Mouse (Mus musculus): ENCODE measurements at regions not wholly inside any gene's neighbourhood (a gene's known extent, or its start where the extent isn't known, plus 50 kb on each side); places are given as distances from the start of the nearest gene placed in this dataset.

DNA sequence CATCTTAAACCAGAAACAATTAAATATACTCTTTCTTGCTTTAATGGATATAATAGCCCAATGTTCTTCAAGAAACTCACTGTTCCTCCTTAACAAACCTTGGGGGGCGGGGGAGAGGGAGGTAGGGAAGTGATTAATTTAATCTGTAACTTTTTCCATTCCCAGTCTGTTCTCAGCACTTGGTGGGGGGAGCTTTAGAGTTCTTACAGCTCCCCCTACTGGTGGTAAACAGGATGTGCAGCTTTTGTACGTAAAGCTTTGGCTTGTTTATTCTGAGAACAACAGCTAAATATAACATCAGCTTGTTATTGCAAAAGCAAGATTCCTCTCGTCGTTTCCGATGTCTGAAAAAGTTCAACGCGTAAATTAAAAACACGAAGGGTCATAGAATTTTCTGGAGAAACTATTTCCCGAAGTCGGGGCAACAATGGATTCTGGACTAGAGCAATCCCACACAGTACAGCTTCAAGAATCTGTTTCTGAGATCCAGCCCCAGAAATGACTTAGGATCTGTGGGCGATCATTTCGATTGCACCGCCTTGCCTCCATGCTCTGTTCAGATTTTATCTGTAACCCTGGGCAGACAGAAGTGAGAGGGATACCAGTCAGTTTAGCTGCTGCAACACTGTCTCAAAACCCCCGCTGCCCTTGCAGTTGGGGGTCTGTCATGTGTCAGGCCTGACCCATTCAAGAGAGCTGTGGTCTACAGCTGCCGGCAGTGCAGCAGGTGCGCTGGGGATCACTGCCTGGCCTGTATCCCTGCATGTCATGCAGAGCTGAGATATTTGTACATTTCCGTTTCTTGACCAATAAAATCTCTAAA, 183.1 kb upstream of the Ednrb start:
- DNase-seq (ENCODE audit: low spot score), result peak; percentile 53

DNA sequence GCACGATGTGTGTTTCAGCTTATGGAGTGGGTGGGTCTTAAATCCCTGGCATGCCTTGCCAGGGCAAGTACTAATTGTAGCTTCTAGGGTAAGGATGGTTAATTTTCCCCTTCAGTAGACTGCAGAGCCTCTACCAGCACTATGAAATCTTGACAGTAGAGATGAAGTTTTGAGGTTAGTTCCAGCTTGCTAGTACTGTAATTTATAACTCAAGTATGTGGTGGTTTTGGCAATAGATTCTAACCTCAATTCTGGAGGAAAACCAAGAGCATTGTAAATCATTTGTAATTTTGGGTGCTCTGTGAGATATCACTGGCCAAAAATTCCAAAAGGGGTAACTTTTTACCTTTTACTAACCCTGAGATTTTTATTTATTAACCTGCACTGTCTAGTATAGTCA, 164.3 kb upstream of the Ednrb start:
- DNase-seq (ENCODE audit: low spot score), result no peak

DNA sequence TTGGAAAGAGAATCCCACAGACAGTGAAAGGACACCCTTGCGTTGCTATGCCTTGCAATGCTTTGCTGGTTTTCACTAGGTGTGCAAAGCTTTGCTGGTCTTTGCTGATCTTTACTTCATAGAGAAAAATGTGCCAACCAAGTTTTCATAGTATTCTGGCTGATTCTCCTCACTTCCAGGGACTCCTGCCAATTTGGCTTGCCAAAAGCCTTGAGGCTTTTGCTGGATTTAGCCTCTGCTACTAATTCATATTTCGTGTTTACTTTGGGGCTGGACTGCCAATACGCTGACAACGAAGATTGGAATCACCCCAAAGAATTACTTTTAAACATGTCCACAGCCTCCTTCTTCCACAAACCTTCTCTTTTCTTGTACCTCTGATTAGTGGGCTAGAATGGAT, 162.2 kb upstream of the Ednrb start:
- DNase-seq (ENCODE audit: low spot score), result no peak

DNA sequence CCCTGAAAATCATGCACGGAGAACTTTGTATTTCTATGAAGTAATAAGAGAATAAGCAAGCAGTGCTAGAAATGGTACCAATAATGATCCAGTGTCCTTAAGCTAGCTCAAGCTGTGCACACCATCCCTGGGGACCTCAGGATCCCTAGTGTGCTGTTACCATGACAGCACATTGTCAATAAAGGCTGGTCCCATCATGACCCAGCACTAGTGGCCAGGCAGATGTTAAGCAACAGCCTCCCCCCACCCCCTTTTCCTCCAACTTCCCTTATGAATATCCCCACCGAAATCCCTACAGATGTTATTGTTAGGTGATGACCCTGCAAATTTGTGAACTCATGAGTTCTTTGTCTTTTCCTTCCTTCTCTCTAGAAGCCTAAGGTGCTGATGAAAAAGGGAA, 160.9 kb upstream of the Ednrb start:
- peak; percentile 8 for DNase-seq (ENCODE audit: low spot score)

DNA sequence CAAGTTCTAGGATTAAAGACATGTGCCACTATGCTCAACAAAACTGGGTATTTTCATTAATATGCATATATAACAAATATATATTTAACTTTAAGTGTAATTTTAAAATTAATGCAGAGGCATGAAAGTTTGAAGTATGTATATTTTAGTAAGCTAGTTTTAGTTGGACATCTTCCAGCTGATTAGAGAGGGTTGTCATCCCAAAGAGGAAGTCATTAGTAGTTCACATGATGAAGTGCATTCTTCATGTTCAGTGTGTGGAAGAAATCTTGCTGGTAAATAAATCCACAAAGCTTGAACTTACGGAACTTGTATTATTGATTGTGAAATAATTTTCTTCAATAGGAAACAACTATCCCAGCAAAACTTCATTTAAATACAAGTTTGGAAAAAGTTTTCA, 158.2 kb upstream of the Ednrb start:
- DNase-seq (ENCODE audit: low spot score), result no peak

DNA sequence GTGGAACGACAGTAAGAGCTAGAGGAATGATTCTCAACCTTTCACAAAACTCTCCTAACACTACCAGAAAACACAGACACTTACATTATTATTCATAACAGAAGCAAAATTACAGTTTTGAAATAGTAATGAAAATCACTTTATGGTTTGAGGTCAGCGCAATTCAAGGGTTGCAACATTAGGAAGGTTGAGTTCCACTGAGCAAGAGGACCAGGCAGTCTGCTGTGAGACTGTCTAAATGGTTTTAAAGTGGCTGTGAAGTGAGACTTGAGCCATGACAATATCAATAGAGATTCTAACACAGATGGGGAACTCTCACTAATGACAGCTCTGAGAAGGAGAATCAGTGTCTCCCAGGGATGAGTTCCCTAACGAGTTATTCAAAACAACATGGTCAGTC, 146.2 kb upstream of the Ednrb start:
- no peak for DNase-seq (ENCODE audit: low spot score)

DNA sequence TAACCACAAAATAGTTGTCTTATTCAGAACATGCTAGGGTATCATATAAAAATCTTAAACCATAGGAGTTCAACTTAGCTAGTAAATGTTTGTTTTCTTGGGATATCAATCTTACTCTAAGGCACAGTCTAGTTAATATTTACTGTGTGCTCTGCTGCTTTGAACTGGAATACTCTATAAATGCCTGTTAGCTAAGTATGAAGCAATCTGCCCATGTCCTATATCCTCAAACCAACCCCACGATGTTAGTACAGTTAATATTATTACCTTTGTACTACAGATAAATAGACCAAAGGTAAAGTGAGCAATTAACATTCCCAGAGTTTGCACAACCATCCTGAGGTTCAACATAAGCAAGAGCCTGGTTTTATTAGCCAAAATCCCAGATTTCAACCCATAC, 145.7 kb upstream of the Ednrb start:
- DNase-seq (ENCODE audit: low spot score), result no peak

DNA sequence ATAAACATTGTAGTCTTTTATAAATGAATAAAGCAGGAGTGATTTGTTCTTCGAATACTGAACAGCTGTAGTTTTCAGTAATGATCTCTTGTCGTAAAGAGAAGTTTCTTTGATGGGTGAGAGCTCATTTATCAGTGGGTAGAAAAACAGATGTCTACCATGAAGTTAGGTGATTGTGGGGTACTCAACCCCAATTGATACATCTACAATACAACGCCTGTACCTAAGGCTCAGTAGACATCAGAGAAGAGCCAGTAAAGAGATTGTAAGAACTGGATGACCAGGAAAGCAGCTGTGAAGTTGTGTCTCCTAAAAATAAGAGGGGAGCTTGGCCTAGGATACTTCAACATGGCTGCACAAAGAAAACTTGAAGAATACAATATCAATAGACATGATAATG, 143.1 kb upstream of the Ednrb start:
- DNase-seq (ENCODE audit: low spot score), result no peak

DNA sequence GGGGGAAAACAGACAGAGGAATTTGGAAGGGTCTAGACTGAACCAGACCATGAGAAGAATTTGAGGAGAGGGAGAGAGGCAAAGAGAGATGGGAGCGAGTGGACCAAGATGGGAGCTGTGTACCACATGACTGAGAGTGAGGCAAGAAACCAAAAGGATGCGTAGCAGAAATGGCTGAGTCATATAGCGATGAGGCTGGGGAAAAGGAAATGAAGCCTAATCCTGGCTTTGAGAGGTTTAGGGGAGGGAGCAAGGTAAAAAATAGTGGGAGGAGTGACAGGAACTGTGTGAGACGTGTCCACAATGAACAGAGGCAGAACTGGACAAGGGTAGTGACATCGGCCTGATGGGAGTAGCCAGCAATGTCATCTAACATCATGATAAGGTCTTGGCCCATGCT, 140.1 kb upstream of the Ednrb start:
- DNase-seq (ENCODE audit: low spot score), result no peak

DNA sequence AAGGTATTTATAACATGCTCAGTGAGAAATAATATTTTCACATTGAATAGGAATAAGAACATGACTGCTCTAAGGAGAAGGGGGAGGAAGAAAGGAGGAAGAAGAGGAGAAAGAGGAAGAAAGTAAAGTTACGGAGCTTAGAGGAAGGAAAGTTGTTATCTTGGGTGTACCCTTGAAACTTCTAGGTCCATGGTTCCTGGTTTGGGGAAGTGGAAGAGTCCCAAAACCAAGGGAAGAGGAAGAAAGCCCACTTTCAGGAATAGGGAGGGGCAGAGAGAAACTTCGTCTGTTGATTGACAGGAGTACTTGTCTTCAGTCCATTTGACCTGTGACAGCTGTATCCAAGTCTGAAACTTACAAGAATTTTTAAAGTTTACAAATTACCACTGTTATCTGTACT, 134.6 kb upstream of the Ednrb start:
- DNase-seq (ENCODE audit: low spot score), result no peak

DNA sequence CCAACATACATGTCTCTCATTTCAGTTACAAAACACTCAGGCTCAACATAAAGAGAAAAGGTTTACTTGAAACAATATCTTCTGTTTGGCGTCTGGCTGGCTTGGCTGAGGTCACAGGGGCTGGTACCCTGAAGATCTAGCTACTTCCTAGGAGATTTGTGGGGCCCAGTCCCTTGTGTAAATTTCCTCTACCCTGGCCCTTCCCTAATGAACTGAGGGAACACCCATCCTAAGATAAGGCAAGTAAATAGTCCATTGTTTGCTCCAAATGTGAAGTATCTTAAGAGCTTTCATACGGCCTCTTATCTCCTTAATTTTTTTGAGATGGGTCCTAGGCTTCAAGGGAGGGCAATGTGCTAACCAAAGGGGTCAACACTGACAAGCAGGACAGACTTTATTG, 133.6 kb upstream of the Ednrb start:
- no peak for DNase-seq (ENCODE audit: low spot score)

DNA sequence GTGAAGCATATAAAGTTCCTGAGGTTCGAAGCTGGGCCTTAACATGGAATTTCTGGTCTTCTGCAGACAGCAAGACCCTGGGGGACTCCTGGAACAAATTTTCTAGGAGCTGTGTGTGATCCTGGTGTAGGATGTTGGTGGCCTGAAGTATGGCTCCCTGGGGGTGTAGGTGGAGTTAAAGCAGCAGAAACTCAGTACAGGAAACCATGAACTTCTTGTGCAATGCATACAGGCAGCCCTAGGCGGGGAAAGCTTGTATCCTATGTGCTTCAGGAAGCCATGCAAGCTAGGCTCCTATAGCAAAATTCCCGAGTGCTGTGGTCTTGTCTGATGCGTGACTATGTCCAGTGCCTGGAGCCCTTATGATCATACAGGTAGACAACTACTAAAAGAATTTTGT, 129.8 kb upstream of the Ednrb start:
- no peak for DNase-seq (ENCODE audit: low spot score)

DNA sequence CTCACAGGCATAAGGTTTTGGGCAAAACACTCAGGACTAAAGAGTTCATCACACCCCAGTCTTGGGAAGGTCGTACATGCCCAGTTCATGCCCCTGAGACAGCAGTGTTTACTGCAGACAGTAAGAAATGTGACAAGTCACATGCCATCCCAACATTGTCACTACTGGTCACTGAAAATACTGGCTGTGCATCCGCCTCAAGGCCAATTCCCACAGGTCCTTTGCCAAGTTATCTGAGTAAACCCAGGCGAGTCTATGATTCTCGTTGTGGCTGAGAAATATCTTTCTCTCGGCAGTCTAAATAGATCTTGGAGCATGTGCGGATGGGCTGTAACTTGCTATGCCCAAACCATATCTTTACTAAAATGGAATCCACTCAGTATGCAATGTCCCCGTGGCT, 128.9 kb upstream of the Ednrb start:
- DNase-seq (ENCODE audit: low spot score), result no peak

DNA sequence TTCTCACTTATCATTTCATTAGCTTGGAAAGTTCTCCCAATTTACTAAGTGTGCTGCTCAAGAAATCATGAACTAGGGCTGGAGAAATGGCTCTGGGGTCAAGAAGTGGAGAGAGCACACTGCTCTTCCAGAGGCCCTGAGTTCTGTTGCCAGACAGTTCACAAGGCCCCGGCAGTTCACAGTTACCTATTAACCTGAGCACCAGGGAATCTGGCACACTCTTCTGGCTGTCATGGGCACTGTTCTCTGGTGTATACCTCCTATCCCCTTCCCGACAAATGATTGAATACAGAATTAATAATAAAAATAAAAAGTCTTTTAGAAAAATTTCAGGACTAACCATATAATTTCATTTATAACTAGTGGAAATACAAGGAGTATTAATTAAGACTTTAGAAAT, 125.1 kb upstream of the Ednrb start:
- no peak for DNase-seq (ENCODE audit: low spot score)

DNA sequence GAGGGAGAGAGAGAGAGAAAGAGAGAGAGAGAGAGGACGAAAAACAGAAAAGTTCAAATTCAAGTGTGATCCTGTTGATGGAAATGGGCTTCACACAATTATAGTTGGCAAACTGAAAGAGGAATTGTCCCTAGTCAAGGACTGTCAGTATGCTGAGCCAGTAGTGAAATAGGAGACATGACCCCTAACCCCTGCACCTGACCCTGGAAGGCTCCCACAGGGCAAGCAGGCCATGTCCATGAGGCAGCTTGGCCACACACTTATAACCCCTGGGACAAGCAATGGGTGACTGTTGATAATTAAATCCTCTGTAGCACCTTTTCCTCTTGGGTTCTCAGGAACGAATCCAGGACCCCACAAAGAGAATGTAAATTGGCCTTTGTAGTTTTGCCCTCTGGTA, 122.1 kb upstream of the Ednrb start:
- no peak for DNase-seq (ENCODE audit: low spot score)

DNA sequence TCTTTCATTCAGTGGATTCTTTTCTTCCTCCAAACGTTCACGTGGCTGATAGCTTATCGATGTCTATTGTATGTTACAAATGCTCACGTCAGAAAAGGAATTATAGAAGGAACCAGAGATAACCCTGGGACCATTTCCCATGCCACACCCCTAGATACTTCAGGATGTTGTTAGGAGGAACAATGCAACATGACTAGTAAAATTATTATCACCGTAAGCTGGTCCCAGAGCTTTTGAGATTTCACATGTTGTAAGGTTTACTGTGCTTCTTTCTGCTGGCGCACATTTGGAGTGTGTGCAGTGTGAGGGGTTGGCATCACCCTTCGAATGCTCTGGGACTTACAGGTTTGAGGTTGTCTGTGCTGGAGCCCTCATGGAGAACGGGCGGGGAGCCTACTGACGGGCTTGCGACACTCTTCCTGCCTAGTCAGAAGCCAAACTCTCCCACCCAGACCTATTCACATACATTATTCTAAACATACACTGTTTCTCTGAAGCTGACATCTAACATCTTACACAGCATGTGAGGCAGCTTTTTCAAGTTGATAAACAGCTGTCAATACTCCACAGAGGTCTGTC, 118.2 kb upstream of the Ednrb start:
- no peak for DNase-seq (ENCODE audit: low spot score)

DNA sequence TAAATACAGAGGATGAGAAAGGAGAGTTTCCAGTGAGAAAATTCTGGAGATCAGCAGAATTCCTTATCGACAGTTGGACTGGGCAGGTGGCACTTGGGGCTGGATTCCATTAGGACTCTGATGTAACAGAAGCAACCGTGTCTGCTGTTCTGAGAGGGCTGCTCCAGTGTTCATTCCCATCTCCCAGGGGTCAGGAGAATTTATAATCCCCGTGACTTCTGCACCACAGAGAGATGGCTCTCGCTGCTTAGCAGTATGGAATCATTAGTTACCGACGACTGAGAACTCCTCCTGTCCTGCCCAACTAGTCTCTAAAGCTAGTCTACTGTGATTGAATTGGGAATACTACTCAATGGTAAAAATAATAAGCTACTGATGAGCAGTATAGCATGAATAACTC, 107.7 kb upstream of the Ednrb start:
- DNase-seq (ENCODE audit: low spot score), result no peak

DNA sequence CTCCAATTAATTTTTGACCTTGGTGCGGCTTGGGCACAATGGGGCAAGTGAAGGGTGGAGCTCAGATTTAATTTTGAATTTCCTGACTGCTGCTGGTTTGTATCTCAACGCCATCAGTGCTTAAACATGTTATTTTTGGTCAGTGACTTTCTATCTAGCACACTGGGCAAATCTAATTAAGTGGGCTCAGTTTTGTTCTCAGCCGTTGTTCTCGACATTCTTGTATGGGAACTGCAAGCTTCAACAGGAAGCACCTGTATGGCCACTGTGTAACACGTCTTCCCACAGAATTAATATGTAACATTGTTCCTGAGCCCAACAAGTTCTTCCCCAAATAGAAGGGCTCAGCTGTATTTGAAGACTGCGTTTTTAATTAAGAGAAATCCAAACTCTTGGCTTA, 105.7 kb upstream of the Ednrb start:
- no peak for DNase-seq (ENCODE audit: low spot score)

DNA sequence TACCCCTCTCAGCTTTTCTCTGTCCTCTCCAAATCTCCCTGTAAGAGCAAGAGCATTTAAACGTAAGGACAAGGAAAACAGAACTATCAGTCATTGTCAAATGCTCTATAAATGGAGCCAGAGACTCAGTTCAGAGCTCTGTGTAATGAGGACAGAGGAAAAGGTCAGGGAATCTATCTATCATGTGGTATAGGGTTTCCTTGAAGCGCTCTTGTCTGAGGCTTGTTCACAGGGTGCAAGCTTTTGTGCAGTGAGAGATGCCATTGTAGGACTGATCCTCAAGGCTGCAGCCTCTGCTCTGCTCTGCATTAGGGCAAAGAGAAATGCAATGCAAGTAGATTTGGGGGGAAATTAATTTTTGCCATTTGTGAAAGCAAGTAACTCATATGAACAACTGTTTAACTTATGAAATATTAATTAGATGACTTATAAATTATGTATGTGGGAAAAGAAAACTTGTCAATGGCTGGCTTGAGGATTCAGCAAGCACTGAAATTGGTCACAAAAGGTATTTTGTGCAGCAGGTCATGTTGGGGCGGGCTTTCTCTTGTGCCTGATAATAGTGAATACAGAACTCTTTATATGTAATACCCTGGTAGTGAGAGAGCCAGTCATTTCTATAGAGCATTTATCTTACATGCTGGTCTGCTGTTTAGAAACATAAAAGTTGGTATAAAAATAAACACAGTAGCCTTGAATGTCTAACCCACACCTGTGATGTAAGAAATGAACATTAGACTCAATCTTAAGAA, 104.0 kb upstream of the Ednrb start:
- no peak for DNase-seq (ENCODE audit: low spot score)

DNA sequence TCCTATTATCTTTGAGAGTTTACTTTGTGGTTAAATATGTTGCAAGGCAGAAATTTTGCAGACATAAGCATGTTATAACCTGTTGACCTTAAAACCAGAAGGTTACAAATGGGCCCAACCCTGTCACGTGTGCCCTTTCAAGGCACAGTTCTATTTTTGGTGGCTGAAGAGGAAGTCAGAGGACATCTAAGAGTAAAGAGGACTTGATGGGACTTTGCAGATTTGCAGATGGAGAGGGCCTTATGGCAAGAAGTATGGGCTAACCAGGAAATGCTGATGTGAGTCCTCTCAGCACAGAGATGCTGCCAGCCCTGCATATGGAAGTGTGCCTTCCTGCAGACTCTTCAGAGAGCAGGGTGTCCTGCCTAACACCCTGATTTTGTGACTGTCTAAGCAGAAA, 101.6 kb upstream of the Ednrb start:
- DNase-seq (ENCODE audit: low spot score), result peak; percentile 3

DNA sequence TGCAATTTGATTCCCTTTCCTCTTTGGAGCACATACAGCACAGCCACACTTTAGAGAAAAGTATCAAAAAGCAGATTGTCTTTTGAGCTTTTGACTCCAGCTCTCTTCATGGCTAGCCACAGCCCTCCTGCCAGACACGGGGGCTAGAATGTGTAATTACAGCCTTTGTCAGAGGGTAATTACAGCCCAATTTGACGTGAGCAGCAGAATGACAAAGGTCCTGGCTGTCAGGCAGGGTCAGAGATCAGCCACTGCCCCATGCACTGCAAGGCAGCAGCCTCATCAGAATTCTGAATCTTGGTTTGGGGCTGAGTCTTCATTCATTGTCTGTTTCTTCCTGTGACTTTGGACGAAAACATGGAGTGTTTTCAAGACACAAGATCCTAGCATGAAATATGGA, 95.7 kb upstream of the Ednrb start:
- DNase-seq (ENCODE audit: low spot score), result no peak

DNA sequence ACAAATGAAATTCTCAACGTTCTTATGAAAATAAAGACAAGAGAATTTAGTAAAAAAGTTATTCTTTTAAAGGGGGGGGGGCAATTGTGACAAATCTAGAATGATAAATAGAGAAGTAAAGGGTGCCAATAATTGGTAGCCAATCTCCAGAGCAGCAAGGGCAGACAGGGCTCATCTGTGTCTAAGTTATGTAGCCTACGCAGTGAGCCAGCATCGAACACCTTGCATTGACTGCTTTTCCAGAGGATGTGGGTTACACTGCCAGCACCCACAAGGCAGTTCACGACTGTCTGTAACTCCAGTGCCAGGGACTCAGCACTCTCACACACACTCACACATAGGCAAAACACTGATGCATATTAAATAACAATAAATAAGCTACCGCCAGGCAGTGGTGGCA, 94.7 kb upstream of the Ednrb start:
- DNase-seq (ENCODE audit: low spot score), result no peak

DNA sequence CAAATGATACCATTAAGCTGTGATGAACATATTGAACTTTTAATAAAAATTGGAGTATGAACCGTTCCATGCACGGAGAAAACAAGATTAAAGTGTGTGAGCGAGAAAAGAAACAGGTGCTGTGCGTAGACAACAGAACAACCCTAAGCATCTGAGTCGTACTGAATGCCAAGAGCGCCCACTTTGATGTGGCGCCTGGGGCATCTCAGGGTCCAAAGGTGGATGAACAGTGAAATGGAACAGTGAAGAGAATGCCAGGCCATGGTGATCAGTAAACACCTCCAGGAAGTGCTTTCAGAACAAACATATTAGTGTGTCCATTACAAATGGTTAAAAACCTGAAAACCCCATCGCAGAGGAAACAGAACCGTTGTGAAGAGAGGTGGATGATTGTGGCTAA, 94.0 kb upstream of the Ednrb start:
- no peak for DNase-seq (ENCODE audit: low spot score)

Measured in gastrocnemius, adult 18-20 months (tissue).